Mouse (Mus musculus) lung, postnatal 0 days (tissue): ENCODE measurements at regions not wholly inside any gene's neighbourhood (a gene's known extent, or its start where the extent isn't known, plus 50 kb on each side); places are given as distances from the start of the nearest gene placed in this dataset.

Source experiments
- ATAC-seq: fragments of 200-750 bp; cut with Nextera tagmentation; 2 replicates; pipeline ENCODE4 v1.8.0; 2017; ENCODE audit warnings: moderate library complexity
- DNase-seq: peaks from one replicate; pipeline ENCODE4 v3.0.0-alpha.2; 2016; ENCODE audit warnings: low spot score
- H3K27ac ChIP-seq: fragments of 300-500 bp; sonication (generic); 2 replicates; pipeline ENCODE4 v1.5.1; 2014; ENCODE audit warnings: antibody characterized with exemption, mild to moderate bottlenecking, low read length, mixed read lengths
- H3K27me3 ChIP-seq: fragments of 300-500 bp; sonication (generic); replicated peaks from 2 replicates; pipeline ENCODE4 v1.6.1; 2014; ENCODE audit warnings: low read length, mixed read lengths; ENCODE audit not compliant: insufficient read depth
- H3K36me3 ChIP-seq: fragments of 300-500 bp; sonication (generic); 2 replicates; pipeline ENCODE4 v1.6.1; 2014; ENCODE audit warnings: low read length, mixed read lengths; ENCODE audit not compliant: insufficient read depth
- H3K4me1 ChIP-seq: fragments of 300-500 bp; sonication (generic); 2 replicates; pipeline ENCODE4 v1.6.1; 2014; ENCODE audit warnings: antibody characterized with exemption, low read depth, low read length, mixed read lengths; ENCODE audit not compliant: insufficient read depth
- H3K4me2 ChIP-seq: fragments of 300-500 bp; sonication (generic); replicated peaks from 2 replicates; pipeline ENCODE4 v1.6.1; 2014; ENCODE audit warnings: low read depth, mild to moderate bottlenecking, low read length, moderate library complexity, mixed read lengths
- H3K4me3 ChIP-seq: fragments of 300-500 bp; sonication (generic); 2 replicates; pipeline ENCODE4 v1.5.1; 2014; ENCODE audit warnings: low read depth, low read length
- H3K9ac ChIP-seq: fragments of 300-500 bp; sonication (generic); replicated peaks from 2 replicates; pipeline ENCODE4 v1.6.1; 2014; ENCODE audit warnings: low read depth, mild to moderate bottlenecking
- H3K9me3 ChIP-seq: fragments of 300-500 bp; sonication (generic); 2 replicates; pipeline ENCODE4 v1.6.1; 2016; ENCODE audit warnings: low read length, mixed read lengths
- CTCF ChIP-seq: IDR thresholded peaks from 2 replicates; pipeline ENCODE4 v1.5.1; 2016; ENCODE audit warnings: antibody characterized with exemption, mild to moderate bottlenecking
- EP300 ChIP-seq: IDR thresholded peaks from 2 replicates; pipeline ENCODE4 v1.6.1; 2016; ENCODE audit warnings: antibody characterized with exemption, mild to moderate bottlenecking, control low read depth
- WGBS: fragments of 180-500 bp; shearing (Covaris S2); extraction: QIAGEN DNeasy Blood & Tissue Kit; methylation state at CpG from one replicate; pipeline ENCODE4 v1.1.7; 2014; 5-methylcytosine and 5-hydroxymethylcytosine counted together

GRCm38 (mm10) chr7:95955119-95955518, 215.9 kb upstream of the Tenm4 start:
- Histone ChIP-seq H3K9ac (no peak overlapping the region), H3K4me2 (no peak overlapping the region), H3K27me3 (no peaks in the 10 kb centered on the region), H3K36me3 (no peaks in the 10 kb centered on the region), H3K4me3 (no peak overlapping the region), H3K9me3 (no peaks in the 10 kb centered on the region), H3K4me1 (no peaks in the 10 kb centered on the region), H3K27ac (no peak overlapping the region)
- ATAC-seq (0 out of 2 replicates have a peak, but pooled peaks have one; percentile 41), DNase-seq (no peak)
- TF ChIP-seq CTCF (no peak), EP300 (no peak)
- WGBS, result 33% methylated on average over 2 of the region's 2 CpGs

GRCm38 (mm10) chr7:95959068-95959467, 212.0 kb upstream of the Tenm4 start:
- ATAC-seq (no peak), DNase-seq (no peak)
- no peak overlapping the region for H3K4me2 ChIP-seq
- H3K4me3 ChIP-seq, result no peak overlapping the region
- no peak overlapping the region for H3K27ac ChIP-seq
- H3K36me3 ChIP-seq, result no peaks in the 10 kb centered on the region
- H3K9ac ChIP-seq, result no peak overlapping the region
- WGBS, result 66% methylated on average over 4 of the region's 4 CpGs
- H3K27me3 ChIP-seq, result no peaks in the 10 kb centered on the region
- no peaks in the 10 kb centered on the region for H3K4me1 ChIP-seq
- TF ChIP-seq CTCF, result no peak
- TF ChIP-seq EP300, result no peak
- H3K9me3 ChIP-seq, result no peaks in the 10 kb centered on the region

- DNase-seq, result no peak
- Histone ChIP-seq H3K27ac (no peak overlapping the region), H3K4me2 (no peak overlapping the region), H3K9me3 (no peaks in the 10 kb centered on the region), H3K4me3 (no peak overlapping the region), H3K36me3 (no peaks in the 10 kb centered on the region), H3K4me1 (no peaks in the 10 kb centered on the region), H3K27me3 (no peaks in the 10 kb centered on the region), H3K9ac (no peak overlapping the region)
- TF ChIP-seq CTCF (no peak), EP300 (no peak)
- no peak for ATAC-seq
- WGBS, result 66% methylated on average over 7 of the region's 7 CpGs
Measured at GRCm38 (mm10) chr7:95971863-95972262, 199.2 kb upstream of the Tenm4 start.

- no peak for TF ChIP-seq CTCF
- TF ChIP-seq EP300, result no peak
- no peak overlapping the region for H3K4me3 ChIP-seq
- no peak overlapping the region for H3K4me2 ChIP-seq
- no peak overlapping the region for H3K27ac ChIP-seq
- no peak for DNase-seq
- H3K9ac ChIP-seq, result no peak overlapping the region
- H3K36me3 ChIP-seq, result no peaks in the 10 kb centered on the region
- no peaks in the 10 kb centered on the region for H3K4me1 ChIP-seq
- H3K9me3 ChIP-seq, result no peaks in the 10 kb centered on the region
- no peak; the same call in 1 of the 2 replicates for ATAC-seq
- 58% methylated on average over 2 of the region's 2 CpGs for WGBS
- H3K27me3 ChIP-seq, result no peaks in the 10 kb centered on the region
Measured at GRCm38 (mm10) chr7:95974085-95974484, 197.0 kb upstream of the Tenm4 start.

- ATAC-seq (no peak), DNase-seq (no peak)
- TF ChIP-seq CTCF, result no peak
- TF ChIP-seq EP300, result no peak
- Histone ChIP-seq H3K4me3 (no peak overlapping the region), H3K4me1 (no peaks in the 10 kb centered on the region), H3K9ac (no peak overlapping the region), H3K9me3 (no peaks in the 10 kb centered on the region), H3K27me3 (no peaks in the 10 kb centered on the region), H3K4me2 (no peak overlapping the region), H3K36me3 (no peaks in the 10 kb centered on the region), H3K27ac (no peak overlapping the region)
- 59% methylated on average over 10 of the region's 10 CpGs for WGBS
Measured at GRCm38 (mm10) chr7:95991250-95992032, 179.6 kb upstream of the Tenm4 start.

GRCm38 (mm10) chr7:95992033-95992516, 179.0 kb upstream of the Tenm4 start:
- no peak for TF ChIP-seq EP300
- TF ChIP-seq CTCF, result no peak
- no peak overlapping the region for H3K4me2 ChIP-seq
- H3K9me3 ChIP-seq, result no peaks in the 10 kb centered on the region
- no peaks in the 10 kb centered on the region for H3K36me3 ChIP-seq
- H3K9ac ChIP-seq, result no peak overlapping the region
- H3K4me3 ChIP-seq, result no peak overlapping the region
- ATAC-seq (no peak), DNase-seq (no peak)
- H3K27me3 ChIP-seq, result no peaks in the 10 kb centered on the region
- 92% methylated on average over 3 of the region's 3 CpGs for WGBS
- no peak overlapping the region for H3K27ac ChIP-seq
- H3K4me1 ChIP-seq, result no peaks in the 10 kb centered on the region
